Mouse (Mus musculus): ENCODE measurements around the gene Vmn2r16.

GRCm38 (mm10) chr5:109297544-109297943 is 32.4 kb upstream of the Vmn2r16 start, which contains the start of gene Vmn2r15:
- TF ChIP-seq CTCF (IDR thresholded peaks at IDR 0.05; ENCODE audit: low read depth), result no peak
- no peak for TF ChIP-seq EP300 (IDR thresholded peaks at IDR 0.05; ENCODE audit: low read depth)

Measured in liver, embryonic 14.5 days (tissue).